Mouse (Mus musculus): ENCODE results near the gene Vmn1r79. TPM values are rescaled to one million over a fixed set of nuclear protein-coding genes. Genes with fewer than 3 reads are reported as not detected.

Gene Vmn1r79
- polyA plus RNA-seq (2015; fragmentation: Nextera tagmentation; extraction: Ambion mirVana), result not detected in 2 replicates

GRCm38 (mm10) chr7:12170979-12171378, at the start of gene Vmn1r79:
Vmn1r79 (plus strand) TSS chr7:12171279.

GRCm38 (mm10) chr7:12149957-12150356, 21.1 kb upstream of the Vmn1r79 start, which contains the start of gene Vmn1r78:
Vmn1r78 (plus strand) TSS chr7:12150257.

GRCm38 (mm10) chr7:12188986-12189385, 17.9 kb downstream of the Vmn1r79 start, which contains the start of gene Vmn1r80:
Vmn1r80 (plus strand) TSS chr7:12189286.

Other genes with a start within 250 kb of the Vmn1r79 start
- not detected in 2 replicates for gene Vmn1r76, start 233.1 kb upstream of the Vmn1r79 start, polyA plus RNA-seq (2015; fragmentation: Nextera tagmentation; extraction: Ambion mirVana)
- gene Vmn1r77, start 134.5 kb upstream of the Vmn1r79 start, polyA plus RNA-seq (2015; fragmentation: Nextera tagmentation; extraction: Ambion mirVana), result not detected in 2 replicates
- not detected in 2 replicates for gene Vmn1r78, start 21.0 kb upstream of the Vmn1r79 start, polyA plus RNA-seq (2015; fragmentation: Nextera tagmentation; extraction: Ambion mirVana)
- not detected in 2 replicates for gene Vmn1r80, start 18.0 kb downstream of the Vmn1r79 start, polyA plus RNA-seq (2015; fragmentation: Nextera tagmentation; extraction: Ambion mirVana)
- gene Vmn1r81, start 97.0 kb downstream of the Vmn1r79 start, polyA plus RNA-seq (2015; fragmentation: Nextera tagmentation; extraction: Ambion mirVana), result not detected in 2 replicates
- not detected in 2 replicates for gene Vmn1r82, start 129.2 kb downstream of the Vmn1r79 start, polyA plus RNA-seq (2015; fragmentation: Nextera tagmentation; extraction: Ambion mirVana)
- gene Vmn1r83, start 158.2 kb downstream of the Vmn1r79 start, polyA plus RNA-seq (2015; fragmentation: Nextera tagmentation; extraction: Ambion mirVana), result not detected in 2 replicates
- not detected in 2 replicates for gene Vmn1r84, start 198.0 kb downstream of the Vmn1r79 start, polyA plus RNA-seq (2015; fragmentation: Nextera tagmentation; extraction: Ambion mirVana)